Mouse (Mus musculus): ENCODE measurements at regions not wholly inside any gene's neighbourhood (a gene's known extent, or its start where the extent isn't known, plus 50 kb on each side); places are given as distances from the start of the nearest gene placed in this dataset.

GRCm38 (mm10) chr2:128298996-128299395, 173.2 kb downstream of the Bcl2l11 start:
- TF ChIP-seq CTCF (conservative IDR thresholded peaks at IDR 0.05 in 1 of 2, IDR thresholded peaks at IDR 0.05 in 1 of 2; ENCODE audit: low read depth in 2 of 2, low read length in 2 of 2) (no peak), ELF1 (IDR thresholded peaks at IDR 0.05; ENCODE audit: low read depth, low read length) (no peak), POLR2A (IDR thresholded peaks at IDR 0.05; ENCODE audit: low read depth, low read length) (no peak), ZMIZ1 (IDR thresholded peaks at IDR 0.05; ENCODE audit: low read depth, low read length) (no peak), NELFE (IDR thresholded peaks at IDR 0.05; ENCODE audit: low read depth, low read length) (no peak)

All from CH12.LX (cell line).